Mouse (Mus musculus) ES-E14 (cell line): Measurements from ENCODE around the gene Prom2. TPM values are rescaled to one million over a fixed set of nuclear protein-coding genes. Genes with fewer than 3 reads are reported as not detected.

Experiments
- DNase-seq: peaks from one replicate; pipeline ENCODE4 v3.0.0-alpha.2; 2013; ENCODE audit warnings: low read depth, low spot score
- H3K27ac ChIP-seq: 2 replicates; pipeline ENCODE4 v1.5.1; 2012; ENCODE audit warnings: low read depth, mild to moderate bottlenecking, low read length, moderate library complexity, mixed read lengths; ENCODE audit not compliant: poor library complexity, insufficient read depth, severe bottlenecking
- H3K36me3 ChIP-seq: 2 replicates; pipeline ENCODE4 v1.6.1; 2012; ENCODE audit warnings: mild to moderate bottlenecking, low read length, moderate library complexity, mixed read lengths; ENCODE audit not compliant: control insufficient read depth, poor library complexity, insufficient read depth, severe bottlenecking
- H3K4me1 ChIP-seq, 2 experiments: fragments of 150-350 bp in 1 of 2; sonication (generic) in 1 of 2; 2 replicates each; pipeline ENCODE4 v1.6.1; 2012; ENCODE audit warnings: low read length in 2 of 2, mild to moderate bottlenecking in 1 of 2, mixed read lengths in 1 of 2; ENCODE audit not compliant: control insufficient read depth in 2 of 2, insufficient read depth in 2 of 2, poor library complexity in 1 of 2
- H3K4me3 ChIP-seq, 2 experiments: fragments of 150-350 bp in 1 of 2; sonication (generic) in 1 of 2; 2 replicates each; pipeline ENCODE4 v1.5.1; 2012; ENCODE audit warnings: low read length in 2 of 2, low read depth in 1 of 2, mild to moderate bottlenecking in 1 of 2, mixed read lengths in 1 of 2; ENCODE audit not compliant: insufficient read depth in 1 of 2, poor library complexity in 1 of 2, severe bottlenecking in 1 of 2
- H3K9ac ChIP-seq: 2 replicates; pipeline ENCODE4 v1.6.1; 2012; ENCODE audit warnings: low read depth, mild to moderate bottlenecking, low read length, mixed read lengths; ENCODE audit not compliant: poor library complexity, insufficient read depth, severe bottlenecking
- H3K9me3 ChIP-seq: fragments of 150-350 bp; sonication (generic); 2 replicates; pipeline ENCODE4 v1.6.1; 2012; ENCODE audit warnings: low read depth, mild to moderate bottlenecking, low read length; ENCODE audit not compliant: control insufficient read depth, insufficient read depth
- CHD2 ChIP-seq: IDR thresholded peaks from 2 replicates; pipeline ENCODE4 v1.6.1; 2014; ENCODE audit warnings: mild to moderate bottlenecking, low read depth, low read length, inconsistent platforms
- HCFC1 ChIP-seq: IDR thresholded peaks from 2 replicates; pipeline ENCODE4 v1.6.1; 2012; ENCODE audit warnings: low read length, inconsistent platforms, borderline replicate concordance; ENCODE audit not compliant: insufficient read depth
- MAFK ChIP-seq: IDR thresholded peaks from 2 replicates; pipeline ENCODE4 v1.6.1; 2014; ENCODE audit warnings: mild to moderate bottlenecking, low read depth, low read length, inconsistent platforms; ENCODE audit not compliant: insufficient read depth
- ZC3H11A ChIP-seq: IDR thresholded peaks from 2 replicates; pipeline ENCODE4 v1.6.1; 2012; ENCODE audit warnings: low read depth, mild to moderate bottlenecking, inconsistent platforms, low read length, borderline replicate concordance
- ZNF384 ChIP-seq: IDR thresholded peaks from 2 replicates; pipeline ENCODE4 v1.6.1; 2012; ENCODE audit warnings: low read depth, low read length, inconsistent platforms
- in situ Hi-C, 2 experiments: fragments of 600-800 bp; cut with MboI; formaldehyde crosslinking; loops; one replicate each; pipeline ENCODE4 v1.15.1; 2025; ENCODE audit warnings: low sequenced_read_pairs in 2 of 2, inconsistent platforms in 1 of 2; ENCODE audit not compliant: unreplicated experiment in 2 of 2
- total RNA-seq: library from RNA; depleted of rRNA; stranded (reverse); fragments of 300-350 nt; gene quantifications from 2 replicates; pipeline ENCODE4 v1.2.3, GENCODE M21; 2012; rRNA removed

Prom2 gene
- total RNA-seq, 1 experiment = 0.45 TPM

DNA sequence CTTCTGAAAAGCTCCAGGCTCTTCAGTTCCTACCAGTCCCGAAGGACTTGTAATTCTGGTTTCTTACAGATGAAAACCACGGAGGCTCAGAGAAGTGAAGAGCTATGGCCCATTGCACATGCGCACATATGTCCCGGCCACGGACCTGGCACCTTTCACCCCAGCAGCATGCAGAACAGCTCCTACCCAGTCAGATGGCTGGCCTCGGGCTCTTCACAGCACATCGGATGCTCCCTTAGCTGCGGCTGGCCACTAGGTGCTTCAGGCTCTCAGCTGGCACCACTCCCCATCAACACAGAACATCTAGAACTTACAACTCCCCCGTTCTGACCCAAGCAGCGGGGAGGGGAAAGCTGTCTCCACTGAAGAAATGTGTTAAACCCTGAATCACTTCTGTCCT lies 61.5 kb downstream of the Prom2 start:
- H3K4me3 ChIP-seq = no peak overlapping the region
- DNase-seq = no peak
- no peak for TF ChIP-seq HCFC1
- no peak for TF ChIP-seq CHD2
- TF ChIP-seq ZC3H11A = no peak
- no peak for TF ChIP-seq ZNF384
- no peak for TF ChIP-seq MAFK
- no peaks in the 10 kb centered on the region for H3K9me3 ChIP-seq
- H3K36me3 ChIP-seq = no peaks in the 10 kb centered on the region
- H3K4me1 ChIP-seq = peaks cover 0 to 5% of the 10 kb centered on the region in 2 experiments; a peak in 2 of 4 replicates
- no peak overlapping the region for H3K9ac ChIP-seq
- no peak overlapping the region for H3K27ac ChIP-seq
- in situ Hi-C loops = no loop called here

- in situ Hi-C loops = no loop called here
- TF ChIP-seq MAFK (no peak), CHD2 (no peak), ZC3H11A (no peak), HCFC1 (no peak), ZNF384 (no peak)
- H3K4me1 ChIP-seq = peaks cover 0 to 4% of the 10 kb centered on the region in 2 experiments; a peak in 2 of 4 replicates
- H3K9me3 ChIP-seq = no peaks in the 10 kb centered on the region
- no peak overlapping the region for H3K9ac ChIP-seq
- no peak overlapping the region for H3K27ac ChIP-seq
- DNase-seq = no peak
- H3K4me3 ChIP-seq = no peak overlapping the region
- no peaks in the 10 kb centered on the region for H3K36me3 ChIP-seq
Observed at GRCm38 (mm10) chr2:127479210-127479609, 62.1 kb downstream of the Prom2 start.

Other genes with a start within 250 kb of the Prom2 start
- 1.1 and 1.8 TPM in 2 replicates for gene Dusp2, start 205.3 kb downstream of the Prom2 start, total RNA-seq
- not detected in 2 replicates for gene Astl, start 202.8 kb downstream of the Prom2 start, total RNA-seq
- 0.90 and 1.5 TPM in 2 replicates for gene Adra2b, start 178.3 kb downstream of the Prom2 start, total RNA-seq
- 26.4 and 27.3 TPM in 2 replicates for gene Gpat2, start 116.3 kb downstream of the Prom2 start, total RNA-seq
- gene Fahd2a, start 96.9 kb downstream of the Prom2 start, total RNA-seq = 6.6 and 8.7 TPM in 2 replicates
- 3.0 and 5.3 TPM in 2 replicates for gene Kcnip3, start 19.4 kb downstream of the Prom2 start, total RNA-seq
- gene Zfp661, start 45.6 kb upstream of the Prom2 start, total RNA-seq = 5.1 and 8.2 TPM in 2 replicates
- gene Mrps5, start 45.8 kb upstream of the Prom2 start, total RNA-seq = 187 and 222 TPM in 2 replicates
- gene Mal, start 115.2 kb upstream of the Prom2 start, total RNA-seq = 0.48 and 0.67 TPM in 2 replicates
- 0.63 and 0.85 TPM in 2 replicates for gene Mall, start 188.5 kb upstream of the Prom2 start, total RNA-seq
- 5.7 and 7.4 TPM in 2 replicates for gene Nphp1, start 247.4 kb upstream of the Prom2 start, total RNA-seq